Mouse (Mus musculus) monocyte, adult 5-6 weeks (primary cell): ENCODE results near the gene Zmiz1. TPM values are rescaled to one million over a fixed set of nuclear protein-coding genes. Genes with fewer than 3 reads are reported as not detected.

ENCODE experiments used
- ATAC-seq: fragments of 153-309, 156-312 bp; replicated peaks from 2 replicates; pipeline ENCODE4 v1.8.0; 2017; ENCODE audit warnings: mild to moderate bottlenecking; ENCODE audit not compliant: low TSS enrichment, insufficient number of reproducible peaks, severe bottlenecking, poor library complexity, low FRiP score
- total RNA-seq: library from RNA; stranded (forward); fragments of 200-1000, 200-491, 200-594 nt; gene quantifications from 3 replicates; pipeline ENCODE4 v1.2.3, GENCODE M21; 2017

The Zmiz1 gene
- total RNA-seq, 1 experiment from 2014 or later, result 22.9 TPM

DNA sequence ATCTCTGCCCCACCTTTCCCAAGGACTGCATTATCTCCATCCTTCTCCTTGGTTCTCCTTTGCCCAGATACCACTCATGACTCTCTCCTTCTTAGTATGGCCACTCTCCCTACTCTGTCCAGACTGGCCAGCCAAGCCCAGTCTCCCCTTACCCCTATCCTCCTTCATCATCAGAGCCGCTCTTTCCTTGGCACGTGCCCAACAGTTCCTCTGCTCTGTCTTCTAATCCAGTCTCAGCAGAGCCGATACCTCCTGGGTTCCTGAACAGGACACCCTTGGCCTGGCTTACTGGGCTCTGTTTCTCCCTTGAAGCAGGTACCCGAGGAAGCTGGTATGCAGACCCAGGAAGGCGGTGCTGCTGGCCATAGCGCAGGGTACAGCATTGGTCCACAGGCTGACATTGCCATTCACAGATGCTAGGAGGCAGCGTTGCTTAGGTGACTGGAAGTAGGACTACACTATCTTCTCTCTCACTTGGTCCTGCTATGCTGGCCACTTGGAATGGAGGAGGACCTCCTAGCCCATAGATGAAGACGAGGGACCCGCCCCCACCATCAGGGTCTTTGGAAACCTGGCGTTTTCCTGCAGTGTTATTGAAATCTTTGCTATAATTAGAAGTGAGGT lies 80.6 kb downstream of the Zmiz1 start:
- no peak for ATAC-seq

DNA sequence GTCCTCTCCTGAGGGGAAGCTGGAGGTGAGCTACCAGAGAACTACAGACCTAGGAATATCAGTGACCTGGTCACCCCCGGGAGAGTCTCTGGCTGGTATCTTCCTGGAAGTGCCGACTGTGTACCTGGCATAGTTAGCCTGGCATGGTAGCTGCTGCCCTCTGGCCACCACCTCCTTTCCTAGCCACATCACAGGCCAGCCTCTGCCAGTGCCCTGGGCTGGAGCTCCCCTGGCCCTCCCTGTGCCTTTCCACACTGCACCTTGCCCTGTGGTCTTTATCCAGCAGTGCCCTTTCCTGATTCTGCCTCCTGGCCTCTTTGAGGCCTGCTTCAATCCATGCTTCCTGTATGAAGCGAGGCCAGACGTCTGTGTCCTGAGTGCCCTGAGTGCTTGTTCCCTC lies 81.2 kb downstream of the Zmiz1 start:
- ATAC-seq, result no peak

DNA sequence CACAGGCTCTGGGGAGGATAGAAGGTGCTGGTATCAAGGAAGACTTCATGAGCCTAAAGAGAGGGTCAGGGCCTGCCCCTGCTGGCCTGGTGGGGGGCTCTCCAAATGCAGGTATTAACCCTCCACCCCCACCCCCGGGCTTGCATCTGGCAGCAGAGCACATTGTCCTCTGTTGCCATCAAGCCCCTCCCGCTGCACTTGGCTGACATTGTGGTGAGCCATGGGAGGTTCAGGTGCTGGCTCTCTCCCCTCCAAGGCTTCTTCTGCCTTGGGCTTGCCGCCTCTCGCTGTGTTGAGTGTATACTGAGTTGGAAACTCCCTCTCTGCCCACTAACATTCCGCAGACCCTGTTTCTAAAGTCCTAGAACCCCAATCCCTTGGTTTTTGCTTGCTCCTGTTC lies 82.2 kb downstream of the Zmiz1 start:
- ATAC-seq, result no peak

DNA sequence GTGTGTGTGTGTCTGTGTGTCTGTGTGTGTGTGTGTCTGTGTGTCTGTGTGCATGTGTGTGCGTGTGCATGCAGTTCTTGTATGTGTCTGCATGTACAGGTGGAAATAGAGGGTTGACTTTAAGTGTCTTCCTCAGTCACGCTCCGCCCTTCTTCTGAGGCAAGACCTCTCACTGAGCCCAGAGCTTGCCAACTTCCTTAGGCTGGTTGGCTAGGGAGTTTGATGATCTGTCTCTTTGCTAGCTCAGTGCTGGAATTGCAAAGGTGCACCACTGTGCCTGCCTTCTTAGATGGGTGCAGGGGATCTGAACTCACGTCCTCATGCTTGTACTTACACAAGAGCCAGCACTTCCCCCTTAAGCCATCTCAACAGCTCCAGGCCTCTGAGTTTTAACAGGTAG lies 84.1 kb downstream of the Zmiz1 start:
- ATAC-seq, result no peak

DNA sequence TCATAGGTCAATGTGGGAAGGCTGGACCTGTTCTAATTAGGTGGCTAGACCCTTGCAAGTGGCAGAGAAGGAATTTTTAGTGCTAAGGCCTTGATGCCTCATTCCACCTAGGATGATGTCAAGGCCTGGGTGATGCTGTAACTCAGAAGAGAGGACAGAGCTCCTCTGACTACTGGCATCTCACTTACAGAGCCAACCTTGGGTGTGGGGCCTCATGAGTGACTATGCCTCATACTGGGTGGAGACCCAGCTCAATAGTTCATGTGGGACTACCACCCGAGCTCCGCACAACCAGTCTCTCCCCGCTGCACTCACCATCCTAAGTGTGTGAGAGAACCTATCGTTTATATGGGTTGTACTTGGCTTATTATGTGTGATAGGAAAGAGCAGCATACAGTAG lies 84.9 kb downstream of the Zmiz1 start:
- no peak for ATAC-seq

DNA sequence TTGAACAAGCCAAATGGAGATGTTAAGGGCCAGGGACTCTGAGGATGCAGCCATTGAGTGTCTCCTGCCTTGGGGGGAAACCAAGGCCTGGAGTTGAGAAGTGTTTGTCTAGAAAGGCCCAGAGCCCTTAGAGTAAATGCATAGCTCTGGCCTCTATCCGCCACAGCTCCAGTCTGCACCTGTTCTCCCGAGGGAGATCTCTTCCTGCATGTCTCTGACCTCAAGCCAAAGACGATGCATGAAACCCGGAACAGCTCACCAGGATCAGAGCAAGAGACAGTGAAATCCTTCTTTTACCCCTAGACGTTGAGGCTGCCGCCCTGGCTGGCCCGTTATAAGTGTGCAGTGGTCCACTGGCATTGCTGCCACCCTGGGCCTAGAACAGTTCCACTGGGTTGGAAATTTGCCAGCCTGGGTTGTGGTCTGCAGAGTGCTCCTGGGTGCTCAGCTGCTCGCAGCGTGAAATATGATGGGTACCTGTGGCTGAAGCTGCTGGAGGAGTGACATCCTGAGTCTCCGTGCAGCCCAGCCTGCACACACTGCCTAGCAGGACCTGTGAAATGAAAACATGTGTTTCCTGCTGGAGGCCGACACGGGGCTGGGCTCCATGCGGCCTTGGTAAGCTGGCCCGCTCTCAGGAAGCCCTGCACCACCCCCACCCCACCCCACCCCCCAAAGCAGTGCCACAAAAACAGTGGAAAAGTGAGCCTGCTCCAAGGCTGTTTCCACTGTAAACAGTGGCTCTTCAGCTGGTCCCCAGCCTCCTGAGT lies 88.1 kb downstream of the Zmiz1 start:
- ATAC-seq, result no peak

DNA sequence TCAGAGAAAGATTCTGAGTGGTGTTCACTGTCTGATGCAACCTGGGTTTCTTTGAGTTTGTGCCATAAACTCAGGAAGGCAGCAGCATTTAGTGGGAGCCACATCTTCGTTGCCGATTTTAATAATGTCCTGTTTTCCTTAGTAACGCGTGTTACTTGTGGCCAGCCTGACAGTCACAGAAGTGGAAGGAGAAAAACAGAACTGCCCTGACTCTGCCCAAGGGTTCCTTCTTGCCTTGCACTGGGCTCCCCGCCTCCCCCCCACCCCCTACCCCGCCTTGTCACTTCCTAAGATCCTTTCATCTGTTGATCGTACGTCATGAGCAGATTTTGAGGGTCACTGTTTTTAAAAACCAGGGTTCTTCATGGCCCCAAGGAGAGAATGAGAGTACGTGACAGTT lies 88.9 kb downstream of the Zmiz1 start:
- ATAC-seq, result no peak

DNA sequence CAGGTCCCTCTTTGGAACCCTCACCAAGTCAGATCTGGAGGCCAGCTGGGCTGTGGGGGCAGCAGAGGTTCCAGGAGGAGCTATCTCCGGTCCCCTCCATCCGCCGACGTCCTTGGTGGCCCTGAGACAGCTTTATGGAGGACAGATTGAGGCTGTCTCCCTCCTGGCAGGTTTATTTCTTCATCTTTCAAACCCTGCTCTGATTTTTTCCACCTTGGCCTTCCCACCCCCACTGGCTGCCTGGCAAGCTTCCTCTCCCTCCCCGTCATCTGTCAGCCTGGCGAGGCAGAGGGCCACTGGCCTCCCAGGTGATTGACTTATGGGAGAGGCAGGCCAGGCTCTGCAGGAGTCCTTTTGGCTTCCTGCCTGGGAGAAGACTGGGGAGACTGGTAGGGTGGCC lies 89.7 kb downstream of the Zmiz1 start:
- ATAC-seq, result no peak

DNA sequence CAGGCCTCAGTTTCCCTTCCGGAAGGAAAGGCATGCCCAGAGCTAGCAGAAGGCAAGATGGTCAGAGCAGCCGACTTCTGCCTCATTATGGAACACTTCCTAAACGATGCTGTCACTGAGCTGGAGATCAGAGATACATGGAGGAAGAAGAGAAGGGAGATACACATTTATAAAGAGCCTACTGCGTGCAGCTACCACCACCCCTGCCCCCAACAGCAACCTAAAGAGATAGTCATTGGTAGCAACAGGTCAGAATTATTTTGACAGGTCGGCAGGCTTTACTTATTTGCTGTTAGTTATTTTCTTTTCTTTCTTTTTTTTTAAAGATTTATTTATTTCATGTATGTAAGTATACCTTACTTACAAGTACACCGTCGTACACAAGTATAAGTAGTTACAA lies 90.1 kb downstream of the Zmiz1 start:
- ATAC-seq, result no peak

DNA sequence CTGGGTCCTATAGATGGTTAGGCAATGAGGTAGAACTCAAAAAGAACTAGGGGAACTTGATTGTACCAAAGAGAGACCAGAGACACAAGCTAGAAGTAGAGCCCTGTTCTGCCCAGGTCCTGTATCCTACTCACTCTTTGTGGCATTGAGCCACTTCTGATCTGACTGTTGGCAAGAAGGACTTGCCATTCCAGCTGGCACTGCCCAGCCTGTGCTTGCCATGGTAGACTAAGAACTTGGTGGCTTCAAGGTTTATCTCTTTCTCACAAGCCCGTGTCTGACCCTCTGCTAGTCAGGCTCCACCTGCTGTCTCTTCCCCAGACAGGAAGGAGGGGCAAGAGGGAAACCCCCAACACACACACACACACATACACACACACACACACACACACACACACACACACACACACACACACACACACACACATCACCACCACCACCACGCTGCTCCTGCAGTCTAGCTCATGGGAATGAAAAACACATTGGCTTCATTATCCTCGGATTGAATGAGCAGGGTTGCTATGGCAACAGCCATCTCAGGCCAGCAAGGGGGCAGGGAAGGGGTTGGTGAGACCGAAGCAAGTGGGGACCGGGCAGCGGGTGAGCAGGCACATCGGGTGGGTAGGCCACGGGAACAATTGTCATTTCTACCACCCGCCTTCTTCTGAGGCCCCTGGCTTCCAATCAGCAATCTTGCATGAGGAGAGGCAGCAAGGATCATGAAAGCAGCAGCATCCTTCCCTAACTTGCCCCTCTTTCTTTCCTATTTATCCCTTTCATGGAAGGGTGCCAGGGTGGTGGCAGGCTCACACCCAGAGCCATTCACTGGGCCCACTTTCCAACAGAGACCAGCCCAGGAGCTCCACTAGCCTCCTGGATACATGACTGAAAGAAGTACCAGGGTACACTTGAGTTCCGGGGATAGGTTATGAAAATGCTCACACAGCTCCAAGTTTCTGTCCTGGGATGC lies 91.2 kb downstream of the Zmiz1 start:
- no peak for ATAC-seq

DNA sequence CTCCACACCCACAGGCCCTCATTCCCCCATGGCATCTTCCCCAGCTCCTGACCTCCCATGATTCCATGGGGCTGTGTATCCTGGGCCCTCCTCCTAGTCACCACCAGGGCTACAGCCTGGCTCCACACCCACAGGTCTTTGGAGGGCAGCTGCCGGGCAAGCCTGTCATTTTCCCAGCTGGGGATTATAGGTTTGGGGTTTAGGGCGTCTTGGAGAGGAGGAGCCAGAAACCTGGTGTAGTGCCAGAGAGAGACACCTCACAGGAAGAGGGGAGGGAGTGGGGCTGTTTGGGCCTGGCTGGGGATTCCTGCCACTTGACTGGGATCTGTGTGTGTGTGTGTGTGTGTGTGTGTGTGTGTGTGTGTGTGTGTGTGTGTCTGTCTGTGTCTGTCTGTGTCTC lies 92.7 kb downstream of the Zmiz1 start:
- no peak for ATAC-seq

DNA sequence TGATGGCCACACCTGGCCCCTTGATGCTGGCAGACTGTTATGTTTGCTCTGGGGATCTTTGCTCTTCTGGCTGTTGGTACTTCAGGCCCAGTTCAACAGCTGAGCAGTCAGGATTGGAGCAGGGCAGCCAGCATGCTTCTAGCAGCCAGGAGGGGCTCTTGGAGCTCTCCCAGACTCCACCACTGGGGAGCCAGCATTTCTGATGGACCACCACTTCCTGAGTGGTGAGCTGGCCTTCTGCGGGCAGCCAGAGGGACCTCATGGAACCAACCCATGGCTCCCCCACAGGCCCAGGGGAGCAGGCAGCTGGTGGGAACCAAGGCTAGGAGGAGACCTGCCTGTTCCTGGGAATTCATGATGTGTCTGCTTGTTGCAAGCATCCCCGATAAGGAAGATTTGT lies 94.4 kb downstream of the Zmiz1 start:
- no peak for ATAC-seq

DNA sequence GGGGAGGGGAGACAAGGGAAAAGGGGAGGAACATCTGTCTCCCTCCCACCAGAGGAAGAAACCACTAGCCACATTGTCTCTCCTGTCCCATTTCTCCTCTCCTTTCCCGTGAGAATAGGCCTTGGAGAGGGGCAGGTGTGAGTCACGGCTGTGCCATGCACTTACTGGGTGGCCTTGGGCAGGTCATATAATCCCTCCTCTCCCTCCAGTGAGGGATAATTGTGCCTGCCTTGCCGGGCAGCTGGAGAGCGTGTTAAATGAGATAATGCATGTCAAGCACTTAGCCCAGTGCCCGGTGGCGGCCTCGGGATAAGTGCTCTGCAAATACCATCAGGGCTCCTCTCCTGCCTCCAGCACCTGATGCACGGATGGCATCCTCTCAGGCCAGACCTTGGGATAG lies 95.8 kb downstream of the Zmiz1 start:
- ATAC-seq, result no peak

DNA sequence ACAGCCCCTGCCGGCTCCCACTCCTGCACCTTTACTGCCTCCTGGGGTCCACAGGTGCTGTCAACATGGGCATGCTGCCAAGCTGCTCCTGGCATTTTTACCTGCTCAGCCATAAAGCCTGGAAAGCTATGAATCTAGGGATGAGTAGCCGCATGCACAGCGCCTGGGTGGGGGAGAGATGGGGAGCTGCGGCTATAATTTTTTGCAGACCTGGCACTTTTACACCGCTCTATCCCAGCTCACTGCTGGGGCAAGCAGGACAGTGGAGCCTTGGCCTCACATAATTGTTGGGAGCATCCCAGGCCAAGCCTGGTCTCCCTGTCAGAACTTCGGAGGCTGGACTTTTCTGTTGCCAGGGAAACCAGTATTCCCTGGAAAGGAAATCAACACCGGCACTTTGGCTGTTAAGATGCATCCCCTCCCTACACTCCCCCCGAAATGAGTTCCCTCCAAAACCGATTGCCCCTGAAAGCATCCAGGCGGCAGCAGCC lies 96.4 kb downstream of the Zmiz1 start:
- ATAC-seq, result no peak

DNA sequence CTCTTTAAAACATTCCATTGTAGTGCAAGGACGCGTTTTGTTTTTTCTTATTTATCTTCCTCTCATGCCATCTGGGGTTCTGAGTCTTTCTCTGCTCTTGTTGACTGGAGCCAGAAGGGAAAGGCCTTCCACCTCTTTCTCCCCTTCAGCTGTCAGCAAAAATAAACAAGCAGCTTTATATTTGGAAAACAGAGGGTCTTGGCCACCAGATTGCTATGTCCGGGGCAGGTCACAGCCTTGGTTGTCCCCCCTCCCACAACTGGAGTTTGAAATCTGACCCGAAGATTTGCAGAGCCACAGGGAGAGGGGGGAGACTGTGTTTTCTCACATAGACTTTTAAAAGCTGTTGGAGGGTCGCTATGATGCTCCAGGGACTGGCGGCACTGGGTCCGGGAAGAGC lies 96.9 kb downstream of the Zmiz1 start:
- ATAC-seq, result no peak

DNA sequence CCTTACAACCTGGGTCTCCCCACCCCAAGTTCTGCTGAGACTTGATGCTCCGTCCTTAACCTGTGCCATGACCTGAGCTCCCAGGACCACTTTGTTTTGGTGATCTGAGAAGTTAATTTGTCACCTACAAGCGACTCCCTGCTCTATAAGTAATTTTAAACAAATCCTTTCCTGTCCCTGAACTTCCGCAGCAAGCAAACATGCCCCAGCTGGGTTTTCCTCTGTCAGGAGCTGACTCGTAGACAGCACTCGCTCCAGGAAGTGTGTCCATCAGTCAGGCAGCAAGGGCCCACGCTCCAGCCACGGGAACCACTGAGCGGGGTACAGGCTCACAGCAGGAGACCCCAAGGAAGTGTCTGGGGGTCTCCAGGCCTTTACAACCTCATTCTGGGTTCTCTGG lies 98.0 kb downstream of the Zmiz1 start:
- ATAC-seq, result no peak

DNA sequence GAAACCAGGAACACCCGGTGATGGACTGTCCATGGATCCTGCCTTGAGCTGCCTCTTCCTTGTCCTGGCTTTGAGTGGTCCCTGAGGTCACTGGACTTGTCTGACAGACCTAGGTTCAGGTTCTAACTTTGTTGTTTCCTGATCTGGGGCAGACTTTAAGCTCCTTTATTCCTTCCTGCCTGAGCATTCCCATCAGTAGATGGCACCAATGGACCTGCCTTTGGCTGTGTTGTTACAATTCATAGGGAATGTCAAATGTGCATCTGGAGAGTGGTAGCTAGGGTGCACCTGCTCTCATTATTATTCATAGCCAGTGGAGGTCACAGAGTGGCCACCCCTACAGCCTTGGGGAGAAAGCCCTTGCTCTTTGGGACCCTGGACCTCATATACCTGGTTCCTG lies 99.5 kb downstream of the Zmiz1 start:
- ATAC-seq, result no peak

DNA sequence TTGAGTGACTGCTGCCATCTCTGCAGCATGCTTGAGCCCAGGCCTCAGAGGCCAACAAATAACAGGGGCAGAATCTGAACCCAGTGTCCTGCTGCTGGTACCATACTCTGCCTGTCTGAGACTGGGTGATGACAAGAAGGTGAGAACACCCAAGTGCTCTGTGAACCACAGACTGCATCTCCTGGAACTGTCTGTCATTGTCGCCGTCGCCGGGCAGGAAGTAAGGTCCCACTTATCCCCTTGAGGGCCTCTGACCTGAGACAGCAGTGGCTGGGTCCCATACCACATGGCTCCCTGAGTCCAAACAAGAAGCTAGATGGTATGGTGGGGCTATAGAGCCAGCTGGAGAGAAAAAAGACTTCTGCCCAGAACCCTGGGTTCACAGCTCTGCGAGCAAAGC lies 100.9 kb downstream of the Zmiz1 start:
- ATAC-seq, result no peak

DNA sequence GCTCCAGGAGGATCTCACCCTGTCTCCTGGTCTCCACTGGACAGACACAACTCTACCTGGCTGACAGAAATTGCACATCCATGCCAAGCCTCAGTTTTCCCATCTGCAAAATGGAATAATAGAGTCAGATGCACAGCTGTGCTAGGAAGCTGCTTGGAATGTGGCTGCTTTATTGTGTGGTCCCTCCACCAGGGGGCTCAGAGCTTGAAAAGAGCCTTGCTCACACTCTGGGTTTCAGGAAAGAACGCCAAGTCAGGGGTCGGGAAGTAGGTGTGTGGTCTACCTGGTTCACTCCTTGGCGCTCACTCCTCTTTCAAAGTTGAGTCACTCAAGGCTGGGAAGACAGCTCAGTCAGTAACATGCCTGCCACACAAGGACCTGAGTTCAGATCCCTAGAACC lies 101.9 kb downstream of the Zmiz1 start:
- ATAC-seq, result no peak
